Mouse (Mus musculus) CD4-positive, CD25-positive, alpha-beta regulatory T cell, adult 4 months (primary cell): ENCODE measurements around the gene Tjp3. TPM values are rescaled to one million over a fixed set of nuclear protein-coding genes. Genes with fewer than 3 reads are reported as not detected.

Experiments used
- ATAC-seq: one replicate; pipeline ENCODE4 v1.8.0; 2017
- polyA plus RNA-seq, 2 experiments: library from polyadenylated mRNA; unstranded; fragments of 100-300 nt; shearing (Covaris generic); gene quantifications; one replicate each; pipeline ENCODE4 v1.2.1; 2017

Gene Tjp3
- polyA plus RNA-seq: 1 to 10 TPM; 2.4 to 2.6 TPM

DNA sequence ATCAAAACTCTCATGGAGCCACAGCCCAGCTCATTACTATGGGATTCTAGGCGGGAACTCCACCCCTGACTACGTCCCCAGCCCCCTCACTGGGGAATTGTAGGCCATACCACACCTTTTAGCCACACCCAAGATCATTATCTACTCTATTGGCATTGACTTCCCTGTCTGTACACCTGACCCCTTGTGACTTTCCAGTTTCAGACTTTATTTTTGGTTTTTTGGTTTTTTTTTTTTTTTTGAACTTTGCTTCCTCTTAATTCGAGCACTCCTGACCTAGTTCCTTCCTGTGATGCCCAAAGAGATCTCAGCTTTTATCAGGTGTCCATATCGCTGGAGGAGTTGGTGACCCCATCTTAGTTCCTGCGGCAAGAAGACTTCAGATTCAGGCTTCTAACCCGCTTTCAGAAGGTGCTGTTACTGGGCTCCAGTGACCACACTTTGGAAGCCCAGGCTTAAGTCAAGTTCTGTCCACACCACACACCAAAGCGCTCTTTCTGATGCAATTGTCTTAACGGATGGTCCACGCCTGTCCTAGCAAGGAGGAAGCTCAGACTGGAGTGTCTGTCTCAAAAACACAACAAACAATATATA is at the start of gene Tjp3:
TSS of gene Tjp3 (minus strand) at position 71 of the 594 bp plus-strand sequence.
- ATAC-seq: no peak

DNA sequence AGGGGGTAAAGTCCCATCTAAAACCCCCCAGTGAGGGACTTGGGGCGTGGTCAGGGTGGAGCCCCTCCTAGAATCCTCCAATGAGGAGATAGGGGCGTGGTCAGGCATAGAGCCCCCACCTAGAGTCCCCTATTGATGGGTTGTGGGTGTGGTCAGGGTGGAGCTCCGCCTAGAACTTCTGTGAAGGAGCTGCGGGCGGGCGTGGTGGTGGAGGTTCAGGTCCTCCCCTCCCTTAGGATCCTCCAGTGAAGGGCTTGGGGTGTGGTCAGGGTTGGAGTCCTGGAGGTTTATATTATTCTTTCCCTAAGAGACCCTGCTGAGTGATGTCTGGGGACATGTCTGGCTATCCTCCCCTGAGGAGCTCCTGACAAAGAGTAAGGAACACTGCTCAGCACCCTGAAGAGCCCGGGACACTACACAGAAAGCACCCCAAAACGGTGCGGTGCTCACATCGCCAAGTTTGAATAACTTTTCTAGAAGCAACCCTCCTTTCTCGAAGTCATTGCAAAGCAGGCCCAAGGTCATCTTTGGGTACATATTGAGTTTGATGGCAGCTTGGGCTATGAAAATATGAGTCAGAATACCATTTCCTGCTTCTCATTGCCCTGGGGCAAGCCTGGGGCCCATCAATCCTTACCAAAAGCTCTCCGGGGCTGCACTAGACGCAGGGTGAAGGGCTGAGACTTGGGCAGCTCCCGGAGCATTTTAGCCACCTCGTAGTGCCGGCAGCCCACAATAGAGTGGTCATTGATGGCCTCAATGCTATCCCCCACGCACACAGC is 49.4 kb upstream of the Tjp3 start:
- ATAC-seq: no peak

GRCm38 (mm10) chr10:81336558-81336957 is 45.2 kb upstream of the Tjp3 start:
- ATAC-seq: no peak

DNA sequence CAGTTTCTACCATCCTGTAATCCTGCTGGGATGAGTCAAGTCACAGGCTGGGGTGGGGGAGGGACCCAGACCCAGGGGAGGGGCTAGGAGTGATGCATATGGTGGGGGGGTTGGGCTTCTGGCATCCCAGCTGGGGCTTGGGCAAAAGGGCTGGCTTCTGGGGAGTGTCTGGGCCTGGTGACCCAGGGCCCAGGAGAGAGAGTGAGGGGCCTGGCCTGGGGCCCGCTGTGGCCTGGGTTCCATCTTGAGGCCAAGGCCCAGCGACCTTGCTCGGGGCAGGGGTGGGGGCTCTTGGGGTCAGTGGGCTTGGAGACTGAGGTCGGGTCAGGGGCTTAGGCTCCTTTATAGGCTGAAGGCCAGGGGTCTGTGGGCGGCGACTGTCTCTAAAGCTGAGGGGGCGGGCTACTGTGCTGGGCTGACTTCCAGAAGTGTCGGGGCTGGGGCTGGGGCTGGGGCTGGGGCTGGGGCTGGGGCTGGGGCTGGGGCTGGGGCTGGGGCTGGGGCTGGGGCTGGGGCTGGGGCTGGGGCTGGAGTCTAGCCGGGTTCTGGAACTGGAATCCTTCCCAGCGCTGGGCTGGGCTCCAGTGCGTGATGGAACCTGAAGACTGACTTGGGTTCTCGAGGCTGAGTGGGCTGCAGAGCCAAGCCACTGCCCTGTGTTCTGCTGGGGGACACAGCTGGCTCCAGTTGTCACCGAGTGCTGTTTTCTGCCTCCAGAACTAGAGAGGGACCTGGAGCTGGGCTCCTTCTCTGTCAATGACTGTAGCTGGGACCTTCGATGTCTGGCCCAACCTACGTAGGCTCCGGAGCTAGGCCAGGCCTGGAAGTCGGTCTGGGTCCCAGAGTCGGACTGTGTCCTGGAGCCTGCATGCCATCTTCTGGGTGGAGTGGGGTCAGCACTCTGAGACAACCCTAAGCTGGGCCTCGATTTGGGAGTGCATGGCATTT is 44.3 kb upstream of the Tjp3 start:
- no peak for ATAC-seq

- no peak for ATAC-seq
Measured at GRCm38 (mm10) chr10:81334324-81334723, 42.9 kb upstream of the Tjp3 start.

GRCm38 (mm10) chr10:81332277-81332676 is 40.9 kb upstream of the Tjp3 start:
- ATAC-seq: no peak

- ATAC-seq: no peak
Measured at GRCm38 (mm10) chr10:81330007-81330406, 38.6 kb upstream of the Tjp3 start.

- ATAC-seq: peak; percentile 84
Measured at GRCm38 (mm10) chr10:81329194-81329975, 38.0 kb upstream of the Tjp3 start.

DNA sequence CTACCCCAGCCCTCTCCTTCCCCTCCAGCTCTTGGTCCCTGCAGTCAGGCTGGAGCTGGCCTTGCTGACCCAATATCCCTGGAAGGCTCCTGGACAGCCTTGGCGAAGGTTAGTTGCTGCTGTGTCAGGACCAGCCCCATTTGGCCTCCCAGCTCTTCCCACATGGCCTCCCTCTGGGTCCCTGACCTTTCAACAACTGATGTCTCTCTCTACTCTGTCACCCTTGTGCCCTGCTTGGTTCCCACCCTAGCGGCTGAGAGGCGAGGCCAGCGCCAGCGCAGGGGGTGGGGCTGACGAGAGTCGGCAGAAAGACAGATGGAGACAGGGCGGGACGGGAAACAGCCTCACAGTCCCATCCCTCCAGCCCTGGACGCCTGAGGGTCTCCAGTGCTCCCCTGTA is 37.0 kb upstream of the Tjp3 start, which contains the start of gene Tbxa2r:
TSS of gene Tbxa2r (plus strand) at position 346 of the 400 bp plus-strand sequence.
- peak; percentile 67 for ATAC-seq

DNA sequence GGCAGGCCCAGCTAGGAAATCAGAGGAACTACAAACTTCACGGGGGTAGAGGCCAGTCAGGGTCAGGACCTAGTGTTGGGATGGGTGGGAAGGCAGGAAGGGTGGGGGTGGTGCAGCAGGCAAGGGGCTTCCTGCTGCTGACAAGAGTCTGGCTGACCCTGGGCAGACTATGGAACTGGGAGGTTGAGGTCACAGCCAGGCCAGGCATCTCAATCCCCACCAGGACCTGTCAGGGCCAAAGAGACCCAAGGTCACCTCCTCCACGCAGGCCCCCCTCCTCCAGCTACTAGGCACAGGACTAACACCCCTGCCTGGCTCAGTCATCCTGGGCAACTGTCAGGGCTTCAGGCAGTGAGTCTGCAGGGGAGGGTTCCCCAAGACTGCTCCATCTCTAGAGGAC is 36.6 kb upstream of the Tjp3 start:
- no peak for ATAC-seq

DNA sequence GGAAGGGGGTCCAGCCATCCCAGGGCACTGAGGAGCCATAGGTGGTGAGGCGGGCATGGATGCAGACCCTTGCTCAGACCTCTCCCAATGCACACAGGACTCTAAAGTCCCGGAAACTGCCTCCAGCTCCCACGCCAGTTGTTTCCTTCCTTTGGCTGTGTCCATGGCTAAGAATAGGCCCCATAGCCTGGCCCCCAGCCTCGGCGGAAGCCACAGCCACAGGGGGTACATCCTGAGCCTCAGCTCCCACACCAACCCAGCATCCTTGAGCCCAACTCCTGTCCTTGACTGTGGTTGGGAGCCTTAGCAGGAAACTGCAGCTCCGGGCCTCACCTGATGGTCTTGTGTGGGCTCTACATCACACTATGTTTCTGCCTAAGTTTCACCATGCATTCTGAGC is 35.5 kb upstream of the Tjp3 start:
- no peak for ATAC-seq

DNA sequence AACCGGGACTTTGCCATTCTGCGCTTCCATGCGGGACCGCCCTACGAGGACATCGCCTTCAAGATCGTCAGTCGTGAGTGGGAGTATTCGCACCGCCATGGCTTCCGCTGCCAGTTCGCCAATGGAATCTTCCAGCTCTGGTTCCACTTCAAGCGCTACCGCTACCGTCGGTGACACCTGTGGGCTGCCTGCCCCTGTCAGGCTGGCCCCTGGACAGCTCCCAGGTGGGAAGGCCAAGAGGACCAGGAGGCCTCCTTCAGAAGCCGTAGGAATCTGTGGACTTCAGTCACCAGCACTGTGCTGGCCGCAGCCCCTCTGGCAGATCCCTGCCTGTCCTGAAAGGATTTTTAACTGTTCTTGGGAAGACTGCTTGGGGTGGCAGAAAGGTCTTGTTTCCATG is 34.4 kb upstream of the Tjp3 start:
- ATAC-seq: no peak

DNA sequence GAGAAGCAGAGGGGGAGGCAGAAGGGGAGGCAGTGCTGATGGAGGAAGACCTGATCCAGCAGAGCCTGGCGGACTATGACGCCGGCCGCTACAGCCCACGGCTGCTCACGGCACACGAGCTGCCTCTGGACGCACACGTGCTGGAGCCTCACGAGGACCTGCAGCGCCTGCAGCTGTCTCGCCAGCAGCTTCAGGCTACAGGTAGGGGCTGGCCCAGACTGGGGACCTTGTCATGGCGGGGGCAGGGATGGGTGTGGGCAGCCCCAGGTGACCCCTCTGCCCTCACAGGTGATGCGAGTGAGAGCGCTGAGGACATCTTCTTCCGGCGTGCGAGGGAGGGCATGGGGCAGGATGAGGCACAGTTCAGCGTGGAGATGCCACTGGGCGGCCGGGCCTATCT is 33.8 kb upstream of the Tjp3 start:
- no peak for ATAC-seq

DNA sequence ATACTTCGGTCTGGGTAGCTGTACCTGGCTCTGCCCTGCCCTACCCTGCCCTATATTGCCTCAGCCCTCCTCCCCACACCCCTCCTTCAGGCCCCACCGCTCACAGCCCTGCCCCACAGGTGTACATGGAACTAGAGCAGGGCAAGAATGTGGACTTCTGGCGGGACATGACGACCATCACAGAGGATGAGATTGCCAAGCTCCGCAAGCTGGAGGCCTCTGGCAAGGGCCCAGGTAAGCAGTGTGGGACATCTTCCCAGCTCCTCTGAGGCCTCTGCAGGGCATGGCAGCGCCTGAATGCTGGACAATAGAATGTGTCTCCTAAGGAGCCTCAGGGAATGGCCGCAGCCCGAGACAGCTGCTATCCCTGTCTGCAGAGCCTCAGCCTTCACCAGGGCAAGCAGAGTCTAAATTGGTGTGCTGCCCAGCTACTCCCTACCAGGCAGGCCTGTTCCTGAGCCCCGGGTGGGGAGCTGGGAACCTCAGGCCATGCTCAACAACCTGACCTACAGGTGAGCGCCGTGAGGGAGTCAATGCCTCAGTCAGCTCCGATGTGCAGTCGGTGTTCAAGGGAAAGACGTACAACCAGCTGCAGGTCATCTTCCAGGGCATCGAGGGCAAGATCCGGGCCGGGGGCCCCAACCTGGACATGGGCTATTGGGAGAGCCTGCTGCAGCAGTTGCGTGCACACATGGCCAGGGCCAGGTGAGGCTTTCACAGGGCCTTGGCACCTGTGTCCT is 32.6 kb upstream of the Tjp3 start:
- no peak for ATAC-seq

- ATAC-seq: no peak
Measured at GRCm38 (mm10) chr10:81323141-81323775, 31.9 kb upstream of the Tjp3 start.

DNA sequence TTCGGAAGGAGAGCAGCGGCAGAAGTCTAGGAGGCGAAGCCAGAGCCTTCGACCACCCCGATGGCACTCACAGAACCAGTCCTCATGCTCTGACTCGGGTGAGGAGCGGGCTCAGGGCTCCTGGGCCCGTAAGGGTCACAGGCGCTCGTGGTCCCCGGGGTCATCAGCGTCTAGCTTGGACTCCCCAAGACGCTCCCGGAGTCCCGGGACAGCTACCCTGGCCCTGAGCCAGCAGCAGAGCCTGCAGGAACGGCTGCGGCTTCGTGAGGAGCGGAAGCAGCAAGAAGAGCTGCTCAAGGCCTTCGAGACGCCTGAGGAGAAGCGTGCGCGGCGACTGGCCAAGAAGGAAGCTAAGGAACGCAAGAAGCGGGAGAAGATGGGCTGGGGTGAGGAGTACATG is 31.1 kb upstream of the Tjp3 start:
- no peak for ATAC-seq

GRCm38 (mm10) chr10:81321436-81321835 is 30.1 kb upstream of the Tjp3 start:
- ATAC-seq: no peak

- peak; percentile 84 for ATAC-seq
Measured at GRCm38 (mm10) chr10:81320550-81321347, 29.4 kb upstream of the Tjp3 start, which contains the start of gene Cactin. TSS of gene Cactin (plus strand) at chr10:81321103.

DNA sequence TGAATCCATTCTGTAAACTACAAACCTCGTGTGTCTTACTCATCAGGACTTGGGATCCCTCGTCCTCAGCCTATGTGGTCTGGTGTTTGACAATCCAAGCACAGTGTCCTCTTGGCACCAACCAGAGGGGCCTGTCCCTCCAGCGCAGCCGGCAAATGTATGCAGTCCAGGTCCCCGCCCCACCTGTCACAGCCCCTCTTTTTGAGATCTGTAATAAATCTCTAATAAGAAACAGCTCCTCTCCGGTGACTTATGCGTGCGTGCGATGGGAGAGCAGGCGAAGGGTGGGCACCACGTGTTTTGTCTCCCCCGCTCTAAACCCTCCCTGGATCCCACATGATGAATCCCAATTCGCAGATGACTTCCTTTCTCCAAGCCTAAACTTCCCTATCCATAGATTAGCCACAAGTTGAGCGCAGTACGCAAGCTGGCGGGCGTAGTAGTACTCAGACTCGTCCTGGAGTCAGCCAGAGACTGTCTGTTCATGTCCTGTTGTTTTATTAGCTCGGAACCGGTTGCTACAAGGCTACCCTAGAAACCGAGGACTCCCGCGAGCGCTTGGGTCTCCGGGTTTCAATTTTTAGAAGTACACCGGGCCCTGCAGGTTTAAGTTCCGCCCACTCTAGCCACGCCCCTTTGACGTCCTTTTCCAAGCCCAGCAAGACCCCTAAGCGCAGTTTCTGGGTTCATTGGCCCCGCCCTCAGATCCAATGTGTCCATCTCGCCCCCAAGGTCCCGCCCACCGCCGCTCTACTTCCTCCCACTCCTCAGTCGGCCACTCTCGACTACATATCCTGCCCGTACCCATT is 28.6 kb upstream of the Tjp3 start:
- ATAC-seq: no peak
